Mouse (Mus musculus): ENCODE measurements around the gene Gm28372. TPM values are rescaled to one million over a fixed set of nuclear protein-coding genes. Genes with fewer than 3 reads are reported as not detected.

Gene Gm28372
- total and polyA plus RNA-seq, 2 experiments from 2014 or later: 0.15 TPM; not detected in 1

DNA sequence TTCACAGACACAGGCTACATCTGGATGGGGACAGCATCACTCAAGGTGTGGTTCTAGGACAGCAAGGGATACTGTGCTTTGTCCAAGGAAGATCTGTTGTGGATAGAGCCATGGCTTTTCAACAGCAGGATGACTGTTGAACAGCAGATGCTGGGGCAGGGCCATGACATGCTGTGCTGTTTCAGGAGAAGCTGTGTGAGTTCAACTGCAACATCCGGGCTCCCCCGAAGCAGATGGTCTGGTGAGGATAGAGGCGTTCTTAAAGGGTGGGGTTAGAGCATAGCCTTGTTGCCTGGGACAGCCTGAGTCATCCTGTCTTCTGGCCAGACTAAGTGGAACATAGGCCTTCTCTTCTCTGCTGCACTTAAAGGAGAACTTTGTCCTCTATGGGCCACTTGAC lies 33.8 kb downstream of the Gm28372 start:
- Histone ChIP-seq H3K4me3 (ENCODE audit: low read depth, low read length) (no peak overlapping the region), H3K9ac (replicated peaks; ENCODE audit: low read length, poor library complexity, severe bottlenecking) (no peak overlapping the region), H3K4me2 (ENCODE audit: low read depth, low read length, poor library complexity, severe bottlenecking) (no peak overlapping the region), H3K9me3 (ENCODE audit: low read length) (no peaks in the 10 kb centered on the region), H3K27me3 (ENCODE audit: insufficient read depth, low read length) (no peaks in the 10 kb centered on the region), H3K36me3 (ENCODE audit: insufficient read depth, low read length) (peaks cover 64% of the 10 kb centered on the region), H3K4me1 (ENCODE audit: insufficient read depth, low read length) (no peaks in the 10 kb centered on the region), H3K27ac (ENCODE audit: low read depth, low read length) (no peak overlapping the region)
- ATAC-seq (ENCODE audit: low FRiP score) (no peak), DNase-seq (ENCODE audit: low spot score) (no peak)
- WGBS: 91% methylated on average over 3 of the region's 3 CpGs
- TF ChIP-seq CTCF (IDR thresholded peaks at IDR 0.05): no peak

DNA sequence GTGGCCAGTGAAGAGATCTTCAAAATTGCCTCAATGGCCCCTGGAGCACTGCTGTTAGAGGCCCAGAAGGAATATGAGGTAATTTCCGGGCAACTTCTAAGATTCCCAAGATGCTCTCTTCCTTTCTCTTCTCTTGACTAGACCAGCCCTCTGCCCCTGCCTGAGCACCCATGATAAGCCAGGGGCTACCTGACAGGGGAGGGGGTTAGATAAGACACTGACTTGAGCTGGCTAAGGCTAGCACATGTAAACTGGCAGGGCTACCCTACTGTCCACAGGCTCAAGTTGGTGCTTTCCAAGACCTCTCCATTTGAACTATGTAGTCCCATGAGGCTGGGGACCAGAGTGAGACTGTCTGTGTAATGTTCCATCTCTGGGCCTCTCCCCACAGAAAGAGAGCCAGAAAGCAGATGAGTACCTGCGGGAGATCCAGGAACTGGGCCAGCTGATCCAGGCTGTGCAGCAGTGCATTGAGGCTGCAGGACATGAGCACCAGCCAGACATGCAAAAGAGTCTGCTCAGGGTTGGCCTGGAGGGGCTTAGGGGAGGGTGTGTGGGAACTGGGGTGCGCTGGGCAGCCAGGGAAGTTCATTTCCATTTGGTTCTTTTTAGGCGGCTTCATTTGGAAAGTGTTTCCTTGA lies 34.9 kb downstream of the Gm28372 start:
- Histone ChIP-seq H3K27me3 (ENCODE audit: insufficient read depth, low read length) (no peaks in the 10 kb centered on the region), H3K4me3 (ENCODE audit: low read depth, low read length) (no peak overlapping the region), H3K9ac (replicated peaks; ENCODE audit: low read length, poor library complexity, severe bottlenecking) (no peak overlapping the region), H3K4me1 (ENCODE audit: insufficient read depth, low read length) (no peaks in the 10 kb centered on the region), H3K36me3 (ENCODE audit: insufficient read depth, low read length) (peaks cover 71% of the 10 kb centered on the region), H3K27ac (ENCODE audit: low read depth, low read length) (no peak overlapping the region), H3K4me2 (ENCODE audit: low read depth, low read length, poor library complexity, severe bottlenecking) (no peak overlapping the region), H3K9me3 (ENCODE audit: low read length) (no peaks in the 10 kb centered on the region)
- WGBS: 94% methylated on average over 4 of the region's 4 CpGs
- ATAC-seq (ENCODE audit: low FRiP score) (no peak), DNase-seq (ENCODE audit: low spot score) (no peak)
- TF ChIP-seq CTCF (IDR thresholded peaks at IDR 0.05): no peak

- TF ChIP-seq CTCF (IDR thresholded peaks at IDR 0.05): 0 out of 2 replicates have a peak, but pooled peaks have one; percentile 2
- H3K4me3 ChIP-seq (ENCODE audit: low read depth, low read length): no peak overlapping the region
- peaks cover 68% of the 10 kb centered on the region for H3K36me3 ChIP-seq (ENCODE audit: insufficient read depth, low read length)
- no peak overlapping the region for H3K9ac ChIP-seq (replicated peaks; ENCODE audit: low read length, poor library complexity, severe bottlenecking)
- DNase-seq (ENCODE audit: low spot score): no peak
- ATAC-seq (ENCODE audit: low FRiP score): no peak
- H3K4me2 ChIP-seq (ENCODE audit: low read depth, low read length, poor library complexity, severe bottlenecking): no peak overlapping the region
- H3K27me3 ChIP-seq (ENCODE audit: insufficient read depth, low read length): no peaks in the 10 kb centered on the region
- WGBS: 69% methylated on average over 10 of the region's 10 CpGs
- no peak overlapping the region for H3K27ac ChIP-seq (ENCODE audit: low read depth, low read length)
- H3K4me1 ChIP-seq (ENCODE audit: insufficient read depth, low read length): no peaks in the 10 kb centered on the region
- no peaks in the 10 kb centered on the region for H3K9me3 ChIP-seq (ENCODE audit: low read length)
Measured at GRCm38 (mm10) chr2:130442162-130442561, 37.1 kb downstream of the Gm28372 start.

- Histone ChIP-seq H3K4me2 (ENCODE audit: low read depth, low read length, poor library complexity, severe bottlenecking) (no peak overlapping the region), H3K27me3 (ENCODE audit: insufficient read depth, low read length) (no peaks in the 10 kb centered on the region), H3K27ac (ENCODE audit: low read depth, low read length) (no peak overlapping the region), H3K4me1 (ENCODE audit: insufficient read depth, low read length) (peaks cover 15% of the 10 kb centered on the region), H3K9me3 (ENCODE audit: low read length) (no peaks in the 10 kb centered on the region), H3K9ac (replicated peaks; ENCODE audit: low read length, poor library complexity, severe bottlenecking) (no peak overlapping the region), H3K4me3 (ENCODE audit: low read depth, low read length) (no peak overlapping the region), H3K36me3 (ENCODE audit: insufficient read depth, low read length) (peaks cover 10% of the 10 kb centered on the region)
- ATAC-seq (ENCODE audit: low FRiP score) (no peak), DNase-seq (ENCODE audit: low spot score) (no peak)
- peak; percentile 41 for TF ChIP-seq CTCF (IDR thresholded peaks at IDR 0.05)
Measured at GRCm38 (mm10) chr2:130448449-130448848, 43.4 kb downstream of the Gm28372 start.

DNA sequence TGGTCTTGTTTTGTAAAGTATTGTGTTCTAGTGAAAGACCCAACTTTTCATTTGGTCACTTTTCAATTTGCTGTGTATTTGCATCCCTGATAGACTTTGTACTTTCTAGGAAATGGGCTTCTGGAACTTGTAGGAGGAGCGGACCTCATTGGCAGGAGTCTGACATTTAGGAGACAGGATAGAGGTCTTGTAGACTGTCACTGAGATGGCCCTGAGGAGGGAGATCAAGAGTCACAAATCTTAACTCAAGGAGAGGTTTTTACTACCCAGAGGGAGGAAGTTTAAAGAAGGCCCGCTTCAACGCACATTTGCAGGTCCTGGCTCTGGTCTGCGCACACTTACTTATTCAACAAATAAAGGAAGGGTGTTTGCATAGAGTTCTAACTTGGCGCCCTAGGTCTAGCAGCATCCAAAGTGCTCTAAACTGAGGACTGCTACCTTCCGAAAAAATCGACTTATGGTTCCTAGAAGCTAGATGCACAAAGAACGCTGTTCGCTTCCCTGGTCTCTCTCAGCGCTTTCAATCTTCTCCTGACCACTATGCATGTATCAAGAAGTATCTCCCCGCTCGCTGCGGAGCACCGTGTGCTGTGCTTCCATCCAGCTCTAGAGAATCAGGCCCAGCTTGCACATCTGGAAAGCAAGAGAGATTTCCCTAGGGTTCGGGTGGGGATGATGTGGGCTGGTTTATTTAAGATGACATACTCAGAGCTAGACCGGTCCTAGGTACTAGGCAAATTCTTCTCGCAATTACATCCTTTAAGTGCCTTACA lies 44.2 kb downstream of the Gm28372 start:
- Histone ChIP-seq H3K4me1 (ENCODE audit: insufficient read depth, low read length) (peaks cover 15% of the 10 kb centered on the region), H3K4me2 (ENCODE audit: low read depth, low read length, poor library complexity, severe bottlenecking) (peak overlapping the region; percentile 75), H3K27me3 (ENCODE audit: insufficient read depth, low read length) (no peaks in the 10 kb centered on the region), H3K9me3 (ENCODE audit: low read length) (no peaks in the 10 kb centered on the region), H3K4me3 (ENCODE audit: low read depth, low read length) (peak overlapping the region; percentile 80), H3K36me3 (ENCODE audit: insufficient read depth, low read length) (peaks cover 3% of the 10 kb centered on the region), H3K27ac (ENCODE audit: low read depth, low read length) (no peak overlapping the region), H3K9ac (replicated peaks; ENCODE audit: low read length, poor library complexity, severe bottlenecking) (peak overlapping the region; percentile 77; the same call in 1 of the 2 replicates)
- 8% methylated on average over 17 of the region's 17 CpGs for WGBS
- TF ChIP-seq CTCF (IDR thresholded peaks at IDR 0.05): 0 out of 2 replicates have a peak, but pooled peaks have one; percentile 0
- DNase-seq (ENCODE audit: low spot score) (no peak), ATAC-seq (ENCODE audit: low FRiP score) (no peak; the same call in 1 of the 2 replicates)

Measured in midbrain, postnatal 0 days (tissue).